Mouse (Mus musculus) 416B (cell line): Measurements from ENCODE around the gene Large2.
"Not testable (repeated sequence)": the region's sequence is repeated elsewhere in the genome, so short reads cannot be mapped to it uniquely, and the experiment has no call there.

ENCODE experiments used
- DNase-seq: peaks from one replicate; pipeline ENCODE4 v3.0.0; 2011; ENCODE audit warnings: low read depth

Gene Large2

GRCm38 (mm10) chr2:92374514-92374913 is at the start of gene Large2, which contains the start of gene Pex16:
Gene Large2, minus strand, starts transcription at chr2:92374869.
Gene Pex16, plus strand, starts transcription at chr2:92374676.
- peak; percentile 75 for DNase-seq

GRCm38 (mm10) chr2:92423702-92424461 is 49.2 kb upstream of the Large2 start:
- peak; percentile 30 for DNase-seq

GRCm38 (mm10) chr2:92423156-92423555 is 48.5 kb upstream of the Large2 start:
- DNase-seq: no peak

- peak; percentile 89 for DNase-seq
Measured at GRCm38 (mm10) chr2:92422388-92423135, 47.9 kb upstream of the Large2 start.

GRCm38 (mm10) chr2:92421723-92422387 is 47.2 kb upstream of the Large2 start:
- no peak for DNase-seq

GRCm38 (mm10) chr2:92411705-92412104 is 37.0 kb upstream of the Large2 start:
- no peak for DNase-seq

GRCm38 (mm10) chr2:92408309-92409045 is 33.8 kb upstream of the Large2 start:
- no peak for DNase-seq

- no peak for DNase-seq
Measured at GRCm38 (mm10) chr2:92405687-92406086, 31.0 kb upstream of the Large2 start.

- DNase-seq: no peak
Measured at GRCm38 (mm10) chr2:92404737-92405136, 30.1 kb upstream of the Large2 start.

- DNase-seq: no peak
Measured at GRCm38 (mm10) chr2:92403776-92404319, 29.2 kb upstream of the Large2 start.

GRCm38 (mm10) chr2:92402591-92403326 is 28.1 kb upstream of the Large2 start:
- no peak for DNase-seq

- no peak for DNase-seq
Measured at GRCm38 (mm10) chr2:92401091-92401561, 26.5 kb upstream of the Large2 start, which contains the start of gene Mapk8ip1. Gene Mapk8ip1, minus strand, starts transcription at chr2:92401263.

- no peak for DNase-seq
Measured at GRCm38 (mm10) chr2:92400682-92401081, 26.0 kb upstream of the Large2 start.

- DNase-seq: not testable (repeated sequence)
Measured at GRCm38 (mm10) chr2:92399877-92400276, 25.2 kb upstream of the Large2 start.

- no peak for DNase-seq
Measured at GRCm38 (mm10) chr2:92397436-92397835, 22.8 kb upstream of the Large2 start.

- no peak for DNase-seq
Measured at GRCm38 (mm10) chr2:92395535-92395934, 20.9 kb upstream of the Large2 start.

- no peak for DNase-seq
Measured at GRCm38 (mm10) chr2:92392318-92393264, 17.9 kb upstream of the Large2 start.

- DNase-seq: no peak
Measured at GRCm38 (mm10) chr2:92391703-92392317, 17.1 kb upstream of the Large2 start.

- DNase-seq: no peak
Measured at GRCm38 (mm10) chr2:92391116-92391515, 16.4 kb upstream of the Large2 start.
